Mouse (Mus musculus) hindbrain, embryonic 14.5 days (tissue): ENCODE data around the gene Tmc3. TPM values are rescaled to one million over a fixed set of nuclear protein-coding genes. Genes with fewer than 3 reads are reported as not detected.

ENCODE experiments used
- ATAC-seq: fragments of 200-750 bp; cut with Nextera tagmentation; 2 replicates; pipeline ENCODE4 v1.8.0; 2017; ENCODE audit warnings: moderate number of reproducible peaks, mild to moderate bottlenecking, moderate TSS enrichment, moderate library complexity; ENCODE audit not compliant: low FRiP score
- DNase-seq: peaks from one replicate; pipeline ENCODE4 v3.0.0-alpha.2; 2015; ENCODE audit warnings: low spot score
- H3K27ac ChIP-seq: fragments of 300-500 bp; sonication (generic); 2 replicates; pipeline ENCODE4 v1.5.1; 2014; ENCODE audit warnings: mild to moderate bottlenecking, moderate library complexity
- H3K27me3 ChIP-seq: fragments of 300-500 bp; sonication (generic); 2 replicates; pipeline ENCODE4 v1.6.1; 2014; ENCODE audit warnings: mild to moderate bottlenecking, low read length, mixed read lengths; ENCODE audit not compliant: control insufficient read depth, insufficient read depth
- H3K36me3 ChIP-seq: fragments of 300-500 bp; sonication (generic); replicated peaks from 2 replicates; pipeline ENCODE4 v1.6.1; 2014; ENCODE audit not compliant: control insufficient read depth, insufficient read depth
- H3K4me1 ChIP-seq: fragments of 300-500 bp; sonication (generic); replicated peaks from 2 replicates; pipeline ENCODE4 v1.6.1; 2014; ENCODE audit warnings: antibody characterized with exemption, low read length, mixed read lengths; ENCODE audit not compliant: control insufficient read depth, insufficient read depth
- H3K4me2 ChIP-seq: fragments of 300-500 bp; sonication (generic); replicated peaks from 2 replicates; pipeline ENCODE4 v1.6.1; 2014; ENCODE audit warnings: mild to moderate bottlenecking, moderate library complexity
- H3K4me3 ChIP-seq: fragments of 300-500 bp; sonication (generic); replicated peaks from 2 replicates; pipeline ENCODE4 v1.5.1; 2014; ENCODE audit warnings: mild to moderate bottlenecking, low read length
- H3K9ac ChIP-seq: fragments of 300-500 bp; sonication (generic); 2 replicates; pipeline ENCODE4 v1.6.1; 2014
- H3K9me3 ChIP-seq: fragments of 300-500 bp; sonication (generic); 2 replicates; pipeline ENCODE4 v1.6.1; 2016; ENCODE audit warnings: low read length; ENCODE audit not compliant: control insufficient read depth
- WGBS: fragments of 180-500 bp; shearing (Covaris S2); extraction: QIAGEN DNeasy Blood & Tissue Kit; methylation state at CpG from one replicate; pipeline ENCODE4 v1.1.7; 2014; 5-methylcytosine and 5-hydroxymethylcytosine counted together
- polyA plus RNA-seq: library from polyadenylated mRNA; unstranded; fragments of >200 nt; fragmentation: Nextera tagmentation; extraction: Ambion mirVana; gene quantifications from 2 replicates; pipeline ENCODE4 v1.2.1, GENCODE M21; 2014

The Tmc3 gene
- polyA plus RNA-seq, 1 experiment from 2014 or later: 0.31 TPM

DNA sequence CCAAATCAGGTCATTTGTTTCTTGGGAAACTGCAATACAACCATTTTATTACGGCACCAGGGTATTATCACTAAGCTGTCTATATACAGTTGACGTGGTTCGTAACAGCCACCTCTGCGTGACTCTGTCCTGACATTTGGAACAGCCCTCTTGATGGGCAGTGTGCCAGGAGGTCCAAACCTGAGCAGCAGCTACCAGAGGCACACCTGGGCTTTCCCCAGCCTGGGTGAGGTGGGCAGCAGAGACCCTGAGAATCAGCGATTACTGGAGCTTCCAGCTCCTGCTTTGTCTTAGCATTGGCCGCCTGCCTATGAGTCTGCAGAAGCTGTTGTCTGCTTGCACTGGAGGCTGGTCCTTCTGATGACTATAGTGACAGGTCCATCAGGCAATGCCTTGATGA, 58.9 kb downstream of the Tmc3 start:
- Histone ChIP-seq H3K27me3 (no peaks in the 10 kb centered on the region), H3K27ac (no peak overlapping the region), H3K9me3 (no peaks in the 10 kb centered on the region), H3K9ac (no peak overlapping the region), H3K36me3 (no peaks in the 10 kb centered on the region), H3K4me2 (no peak overlapping the region), H3K4me1 (no peaks in the 10 kb centered on the region), H3K4me3 (no peak overlapping the region)
- WGBS: 84% methylated on average over 6 of the region's 6 CpGs
- no peak for ATAC-seq
- DNase-seq: no peak

DNA sequence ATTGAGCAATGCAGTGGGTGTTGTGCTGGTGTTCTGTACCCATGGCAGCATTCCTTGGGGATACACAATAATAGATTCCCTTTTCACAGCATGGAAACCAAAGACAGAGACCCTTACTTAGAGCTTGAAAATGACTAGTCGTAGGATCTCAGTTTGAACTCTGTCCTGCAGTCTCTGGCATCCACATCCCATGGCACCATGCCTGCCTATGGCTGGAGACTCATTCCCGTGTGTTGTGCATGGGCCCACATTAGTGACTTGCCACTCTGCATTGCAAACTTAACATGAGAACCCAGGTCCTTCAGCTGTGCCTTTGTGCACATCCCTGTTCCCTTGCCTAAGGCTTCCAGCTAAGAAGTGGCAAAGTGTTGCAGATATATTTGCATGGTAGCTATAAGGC, 60.0 kb downstream of the Tmc3 start:
- 80% methylated on average over 2 of the region's 2 CpGs for WGBS
- no peaks in the 10 kb centered on the region for H3K27me3 ChIP-seq
- no peak overlapping the region for H3K27ac ChIP-seq
- no peak for DNase-seq
- no peaks in the 10 kb centered on the region for H3K4me1 ChIP-seq
- no peaks in the 10 kb centered on the region for H3K36me3 ChIP-seq
- H3K4me2 ChIP-seq: no peak overlapping the region
- no peaks in the 10 kb centered on the region for H3K9me3 ChIP-seq
- no peak for ATAC-seq
- no peak overlapping the region for H3K9ac ChIP-seq
- no peak overlapping the region for H3K4me3 ChIP-seq

DNA sequence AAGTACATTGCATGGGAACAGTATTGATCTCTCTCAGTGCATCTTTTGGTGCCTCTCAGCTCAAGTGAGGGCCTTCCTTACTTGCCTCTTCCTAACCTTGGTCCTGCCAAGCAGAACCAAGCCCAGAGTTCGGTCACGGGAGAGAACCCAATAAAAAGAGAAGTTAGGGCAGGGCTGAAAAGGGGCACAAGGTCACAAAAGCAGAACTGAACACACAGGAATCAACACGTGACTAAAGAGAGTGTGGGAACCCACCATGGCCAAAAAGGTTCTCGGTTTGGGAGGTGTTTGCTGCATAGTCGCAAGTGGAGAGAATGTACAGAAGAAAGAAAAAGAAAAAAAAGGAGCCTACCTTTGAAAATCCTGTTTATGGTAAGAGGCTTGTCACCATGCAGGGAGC, 60.7 kb downstream of the Tmc3 start:
- Histone ChIP-seq H3K4me2 (no peak overlapping the region), H3K27ac (no peak overlapping the region), H3K4me1 (no peaks in the 10 kb centered on the region), H3K4me3 (no peak overlapping the region), H3K9ac (no peak overlapping the region), H3K9me3 (no peaks in the 10 kb centered on the region), H3K27me3 (no peaks in the 10 kb centered on the region), H3K36me3 (no peaks in the 10 kb centered on the region)
- DNase-seq: no peak
- no peak for ATAC-seq
- WGBS: 70% methylated on average over 5 of the region's 5 CpGs

DNA sequence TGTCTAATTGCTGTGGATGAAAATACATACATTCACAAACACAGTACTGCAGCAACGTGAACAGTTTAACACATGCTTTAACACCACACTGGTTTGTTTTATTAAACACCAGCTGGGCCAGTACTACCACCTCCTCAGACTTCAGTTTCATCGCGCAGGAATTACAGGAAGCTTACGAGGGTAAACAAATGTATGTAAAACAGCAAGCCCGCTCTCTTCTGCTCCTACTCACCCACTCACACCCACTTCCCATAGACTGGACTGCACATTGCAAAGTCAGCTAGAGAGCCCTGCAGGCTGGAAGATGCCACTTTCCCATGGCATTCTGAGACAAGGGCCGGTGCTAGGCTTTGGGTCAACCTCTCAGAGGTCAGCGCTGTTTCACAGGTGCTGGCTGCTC, 64.1 kb downstream of the Tmc3 start:
- no peak for DNase-seq
- 80% methylated on average over 7 of the region's 7 CpGs for WGBS
- no peaks in the 10 kb centered on the region for H3K36me3 ChIP-seq
- no peak for ATAC-seq
- no peak overlapping the region for H3K4me3 ChIP-seq
- no peak overlapping the region for H3K4me2 ChIP-seq
- no peaks in the 10 kb centered on the region for H3K27me3 ChIP-seq
- H3K9me3 ChIP-seq: no peaks in the 10 kb centered on the region
- no peak overlapping the region for H3K9ac ChIP-seq
- H3K27ac ChIP-seq: no peak overlapping the region
- no peaks in the 10 kb centered on the region for H3K4me1 ChIP-seq

DNA sequence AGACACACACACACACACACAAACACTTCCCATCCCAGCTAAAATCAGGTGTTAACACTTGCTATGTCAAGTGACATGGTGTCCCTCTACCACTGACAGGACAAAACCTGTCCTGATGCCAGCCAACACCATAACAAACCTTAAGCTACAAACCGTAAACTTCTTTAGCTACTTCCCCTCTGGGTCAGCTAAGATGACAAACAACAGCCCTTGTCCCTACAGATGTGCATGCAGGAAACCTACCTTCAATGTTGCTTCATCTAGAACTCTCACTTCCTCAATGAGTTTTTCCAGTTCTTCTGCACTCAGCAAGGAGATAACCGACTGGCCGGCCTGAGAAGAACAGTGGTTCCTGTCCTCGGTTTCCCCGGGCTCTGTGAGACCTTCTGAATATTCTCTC, 65.9 kb downstream of the Tmc3 start:
- no peaks in the 10 kb centered on the region for H3K4me1 ChIP-seq
- WGBS: 90% methylated on average over 5 of the region's 5 CpGs
- H3K27ac ChIP-seq: no peak overlapping the region
- ATAC-seq (no peak), DNase-seq (no peak)
- no peaks in the 10 kb centered on the region for H3K27me3 ChIP-seq
- H3K36me3 ChIP-seq: no peaks in the 10 kb centered on the region
- H3K9me3 ChIP-seq: no peaks in the 10 kb centered on the region
- H3K4me3 ChIP-seq: no peak overlapping the region
- H3K9ac ChIP-seq: no peak overlapping the region
- H3K4me2 ChIP-seq: no peak overlapping the region

DNA sequence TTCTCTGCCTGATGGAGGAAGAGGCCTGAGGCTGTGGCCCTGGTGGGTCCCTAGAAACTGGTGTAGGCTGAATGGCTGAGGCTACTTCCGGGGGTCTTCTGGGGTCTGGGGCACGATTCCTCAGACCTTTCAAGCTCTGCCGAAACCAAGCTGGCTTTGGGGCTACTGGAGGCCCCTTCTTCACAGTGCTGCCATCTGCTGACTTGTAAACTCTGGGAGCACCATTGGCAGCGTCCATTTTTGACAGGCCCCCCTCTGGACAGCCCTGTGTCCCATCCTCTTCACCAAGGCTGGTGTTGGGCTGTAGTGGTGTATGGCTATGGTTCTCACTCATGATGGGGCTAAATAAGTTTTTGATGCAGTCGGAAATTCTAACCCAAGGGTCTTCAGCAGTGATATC, 67.8 kb downstream of the Tmc3 start:
- Histone ChIP-seq H3K36me3 (no peaks in the 10 kb centered on the region), H3K27me3 (no peaks in the 10 kb centered on the region), H3K9me3 (no peaks in the 10 kb centered on the region), H3K9ac (no peak overlapping the region), H3K27ac (no peak overlapping the region), H3K4me1 (no peaks in the 10 kb centered on the region), H3K4me2 (no peak overlapping the region), H3K4me3 (no peak overlapping the region)
- ATAC-seq (no peak), DNase-seq (no peak)
- 83% methylated on average over 5 of the region's 5 CpGs for WGBS

DNA sequence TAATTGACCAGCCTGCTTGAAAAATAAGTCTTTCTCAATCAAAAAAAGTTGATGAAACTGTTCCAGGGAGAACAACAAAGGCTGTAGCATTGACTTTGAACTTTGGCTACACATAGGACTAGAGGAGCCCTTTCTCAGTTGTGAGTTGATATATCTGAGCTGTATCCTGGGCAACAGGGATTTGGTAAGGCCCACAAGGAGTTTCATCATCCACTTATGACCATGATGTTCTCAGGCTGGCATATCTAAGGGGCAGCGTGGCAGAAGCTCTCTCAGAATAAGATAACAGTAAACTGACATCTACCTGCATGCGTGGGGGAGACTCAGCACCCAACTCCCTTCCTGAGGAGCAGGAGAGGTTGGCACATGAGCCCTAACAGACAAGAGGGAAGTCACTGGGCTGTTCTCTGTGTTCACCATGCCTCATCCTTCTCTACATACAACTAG, 68.9 kb downstream of the Tmc3 start:
- DNase-seq (no peak), ATAC-seq (no peak)
- 0 out of 2 replicates have a peak, but pooled peaks cover 3% of the 10 kb centered on the region for H3K9me3 ChIP-seq
- H3K27me3 ChIP-seq: no peaks in the 10 kb centered on the region
- no peaks in the 10 kb centered on the region for H3K4me1 ChIP-seq
- no peak overlapping the region for H3K4me2 ChIP-seq
- H3K36me3 ChIP-seq: no peaks in the 10 kb centered on the region
- H3K9ac ChIP-seq: no peak overlapping the region
- no peak overlapping the region for H3K27ac ChIP-seq
- 92% methylated on average over 2 of the region's 2 CpGs for WGBS
- no peak overlapping the region for H3K4me3 ChIP-seq

DNA sequence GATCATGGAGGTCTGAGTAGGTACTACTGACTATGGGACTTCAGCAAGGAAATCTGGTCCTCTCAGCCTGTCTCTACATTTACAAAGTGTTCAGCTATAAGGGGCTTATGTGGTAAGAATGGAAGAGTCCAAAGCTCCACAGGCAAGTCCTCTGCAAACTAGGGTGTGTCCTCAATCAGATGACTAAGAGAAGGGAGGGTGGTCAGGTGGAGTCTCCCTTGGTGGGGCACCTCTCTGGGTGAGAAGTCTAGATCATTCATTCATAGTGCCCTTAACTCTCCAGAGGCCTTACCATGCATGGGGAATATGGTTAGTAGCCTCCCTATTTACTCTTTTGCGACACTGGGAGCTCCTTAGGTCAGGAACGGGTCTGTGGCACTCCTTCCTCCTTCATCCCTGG, 69.5 kb downstream of the Tmc3 start:
- no peaks in the 10 kb centered on the region for H3K36me3 ChIP-seq
- 0 out of 2 replicates have a peak, but pooled peaks cover 3% of the 10 kb centered on the region for H3K9me3 ChIP-seq
- no peaks in the 10 kb centered on the region for H3K4me1 ChIP-seq
- DNase-seq: no peak
- no peak overlapping the region for H3K4me2 ChIP-seq
- no peak for ATAC-seq
- H3K27ac ChIP-seq: no peak overlapping the region
- no peak overlapping the region for H3K9ac ChIP-seq
- H3K4me3 ChIP-seq: no peak overlapping the region
- 91% methylated on average over 2 of the region's 2 CpGs for WGBS
- H3K27me3 ChIP-seq: no peaks in the 10 kb centered on the region

DNA sequence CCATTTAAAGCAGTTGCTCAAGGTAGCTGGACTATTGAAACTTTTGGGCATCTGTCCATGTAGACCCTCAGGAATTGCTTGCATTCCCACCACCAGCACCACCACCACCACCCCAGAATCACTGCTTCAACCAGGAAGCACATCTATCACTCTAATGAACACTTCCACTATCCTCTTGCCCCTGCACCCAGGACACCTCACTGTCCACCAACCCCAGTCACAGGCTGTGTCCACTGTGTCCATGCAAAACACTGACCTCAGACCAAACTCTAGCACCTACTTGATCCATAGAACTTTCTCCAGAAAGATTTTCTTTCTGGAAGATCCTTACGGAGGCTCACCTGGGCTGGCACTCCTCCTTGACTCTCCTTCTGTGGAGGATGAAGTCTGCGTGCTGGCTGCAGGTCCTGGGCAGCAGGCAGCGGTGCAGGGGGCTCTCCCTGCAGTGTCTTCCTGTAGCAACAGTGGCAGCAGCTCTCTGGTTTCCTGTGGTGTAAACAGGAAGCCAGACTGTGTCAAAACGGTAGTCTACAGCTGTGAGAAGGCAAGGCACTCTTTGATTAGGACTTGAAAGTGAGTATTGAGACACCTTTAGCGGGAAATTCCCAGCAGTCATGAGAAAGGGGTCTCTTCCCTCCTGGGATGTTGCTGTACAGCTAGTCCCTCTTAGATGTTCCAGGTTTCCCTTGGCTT, 70.4 kb downstream of the Tmc3 start:
- no peak for ATAC-seq
- H3K9me3 ChIP-seq: 0 out of 2 replicates have a peak, but pooled peaks cover 3% of the 10 kb centered on the region
- WGBS: 72% methylated on average over 5 of the region's 5 CpGs

DNA sequence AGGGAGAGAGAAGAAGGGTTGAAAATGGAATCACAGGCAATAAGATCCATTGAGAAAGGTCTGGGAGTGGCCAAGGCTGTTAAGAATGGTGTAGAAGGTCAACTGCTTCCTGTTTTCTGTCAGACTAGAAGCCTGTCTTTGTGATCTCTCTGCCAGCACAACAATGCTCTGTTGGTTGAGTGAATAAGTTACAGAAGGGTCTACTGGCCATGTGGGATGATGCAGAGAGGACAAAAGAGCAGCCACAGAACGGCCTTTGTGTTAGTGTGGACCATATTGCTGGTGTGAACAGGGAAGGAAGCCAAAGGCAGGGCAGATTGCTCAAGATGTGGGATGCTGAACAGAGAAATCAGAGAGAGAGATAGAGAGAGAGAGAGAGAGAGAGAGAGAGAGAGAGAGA, 74.0 kb downstream of the Tmc3 start:
- WGBS: 68% methylated on average over 1 of the region's 1 CpGs

More for the DNA sequence above, 70.4 kb downstream of the Tmc3 start:
- Histone ChIP-seq H3K9ac (no peak overlapping the region), H3K27me3 (no peaks in the 10 kb centered on the region), H3K36me3 (no peaks in the 10 kb centered on the region), H3K4me3 (no peak overlapping the region), H3K4me1 (no peaks in the 10 kb centered on the region), H3K27ac (no peak overlapping the region), H3K4me2 (no peak overlapping the region)
- no peak for DNase-seq

More for the DNA sequence above, 74.0 kb downstream of the Tmc3 start:
- no peak overlapping the region for H3K4me3 ChIP-seq
- H3K36me3 ChIP-seq: no peaks in the 10 kb centered on the region
- H3K27ac ChIP-seq: no peak overlapping the region
- DNase-seq: no peak
- H3K4me2 ChIP-seq: no peak overlapping the region
- H3K27me3 ChIP-seq: no peaks in the 10 kb centered on the region
- 0 out of 2 replicates have a peak, but pooled peaks cover 3% of the 10 kb centered on the region for H3K9me3 ChIP-seq
- H3K9ac ChIP-seq: no peak overlapping the region
- no peaks in the 10 kb centered on the region for H3K4me1 ChIP-seq
- ATAC-seq: no peak
